Mouse (Mus musculus) liver, embryonic 16.5 days (tissue): ENCODE measurements around the gene Psmc4. TPM values are rescaled to one million over a fixed set of nuclear protein-coding genes. Genes with fewer than 3 reads are reported as not detected.

Source experiments
- polyA plus RNA-seq: library from polyadenylated mRNA; unstranded; fragments of >200 nt; fragmentation: Nextera tagmentation; extraction: Ambion mirVana; gene quantifications from 2 replicates; pipeline ENCODE4 v1.2.1, GENCODE M21; 2015

The Psmc4 gene
- polyA plus RNA-seq, 1 experiment from 2014 or later = 114 TPM

Other genes starting within 250 kb of the Psmc4 start
- gene Zfp626, start 242.9 kb downstream of the Psmc4 start, polyA plus RNA-seq = 0.55 and 0.58 TPM in 2 replicates
- gene Zfp59, start 211.5 kb downstream of the Psmc4 start, polyA plus RNA-seq = 1.3 and 1.4 TPM in 2 replicates
- 0.81 and 1.1 TPM in 2 replicates for gene Zfp607a, start 192.6 kb downstream of the Psmc4 start, polyA plus RNA-seq
- 1.2 and 1.5 TPM in 2 replicates for gene Zfp974, start 120.6 kb downstream of the Psmc4 start, polyA plus RNA-seq
- gene Zfp780b, start 70.9 kb downstream of the Psmc4 start, polyA plus RNA-seq = 4.6 and 4.7 TPM in 2 replicates
- 1.1 and 1.2 TPM in 2 replicates for gene Zfp850, start 36.0 kb downstream of the Psmc4 start, polyA plus RNA-seq
- 2.5 TPM in 1 of 2 replicates, not detected in the other for gene Fcgbp, start 21.1 kb upstream of the Psmc4 start, polyA plus RNA-seq
- not detected in 2 replicates for gene 9530053A07Rik, start 79.4 kb upstream of the Psmc4 start, polyA plus RNA-seq
- 39.3 and 39.7 TPM in 2 replicates for gene Fbl, start 119.6 kb upstream of the Psmc4 start, polyA plus RNA-seq
- 2.1 and 2.7 TPM in 2 replicates for gene Dyrk1b, start 129.4 kb upstream of the Psmc4 start, polyA plus RNA-seq
- 0.15 and 0.29 TPM in 2 replicates for gene Eid2, start 217.8 kb upstream of the Psmc4 start, polyA plus RNA-seq
- 1.3 and 1.6 TPM in 2 replicates for gene Eid2b, start 227.6 kb upstream of the Psmc4 start, polyA plus RNA-seq
- gene Selenov, start 241.1 kb upstream of the Psmc4 start, polyA plus RNA-seq = not detected in 2 replicates